Mouse (Mus musculus): Measurements from ENCODE around the gene Cabcoco1. TPM values are rescaled to one million over a fixed set of nuclear protein-coding genes. Genes with fewer than 3 reads are reported as not detected.

Gene Cabcoco1
- polyA plus RNA-seq, 1 experiment from 2014 or later: 17.0 TPM

GRCm38 (mm10) chr10:68445876-68446796 lies 95.6 kb downstream of the Cabcoco1 start:
- no peak for ATAC-seq (replicated peaks; ENCODE audit: insufficient number of reproducible peaks, low FRiP score, low TSS enrichment)
- WGBS (ENCODE audit: insufficient replicate concordance): 33% methylated on average over 15 of the region's 15 CpGs
- H3K9ac ChIP-seq (ENCODE audit: low read depth, low read length): no peak overlapping the region

GRCm38 (mm10) chr10:68445244-68445811 lies 96.4 kb downstream of the Cabcoco1 start:
- H3K4me2 ChIP-seq: no peak overlapping the region
- no peak overlapping the region for H3K4me3 ChIP-seq (ENCODE audit: low read depth, low read length)
- no peak overlapping the region for H3K9ac ChIP-seq (ENCODE audit: low read depth, low read length)
- no peaks in the 10 kb centered on the region for H3K9me3 ChIP-seq (replicated peaks; ENCODE audit: control insufficient read depth, low read length)
- peaks cover 12% of the 10 kb centered on the region for H3K4me1 ChIP-seq (ENCODE audit: control insufficient read depth, insufficient read depth, low read length)
- H3K27ac ChIP-seq (ENCODE audit: low read depth, low read length): peak overlapping the region; percentile 89
- H3K27me3 ChIP-seq (ENCODE audit: control insufficient read depth, insufficient read depth, low read length): no peaks in the 10 kb centered on the region
- H3K36me3 ChIP-seq (ENCODE audit: control insufficient read depth, insufficient read depth, low read length): no peaks in the 10 kb centered on the region
- no peak for ATAC-seq (replicated peaks; ENCODE audit: insufficient number of reproducible peaks, low FRiP score, low TSS enrichment)
- WGBS (ENCODE audit: insufficient replicate concordance): 57% methylated on average over 8 of the region's 8 CpGs

More at GRCm38 (mm10) chr10:68445876-68446796, 95.6 kb downstream of the Cabcoco1 start:
- H3K36me3 ChIP-seq (ENCODE audit: control insufficient read depth, insufficient read depth, low read length): no peaks in the 10 kb centered on the region
- peaks cover 12% of the 10 kb centered on the region for H3K4me1 ChIP-seq (ENCODE audit: control insufficient read depth, insufficient read depth, low read length)
- H3K9me3 ChIP-seq (replicated peaks; ENCODE audit: control insufficient read depth, low read length): no peaks in the 10 kb centered on the region
- no peak overlapping the region for H3K4me2 ChIP-seq
- peak overlapping the region; percentile 89 for H3K27ac ChIP-seq (ENCODE audit: low read depth, low read length)
- H3K27me3 ChIP-seq (ENCODE audit: control insufficient read depth, insufficient read depth, low read length): no peaks in the 10 kb centered on the region
- H3K4me3 ChIP-seq (ENCODE audit: low read depth, low read length): no peak overlapping the region

- H3K9ac ChIP-seq (ENCODE audit: low read depth, low read length): no peak overlapping the region
- no peak overlapping the region for H3K27ac ChIP-seq (ENCODE audit: low read depth, low read length)
Observed at GRCm38 (mm10) chr10:68444361-68445114, 97.2 kb downstream of the Cabcoco1 start.

GRCm38 (mm10) chr10:68443132-68443531 lies 98.6 kb downstream of the Cabcoco1 start:
- H3K4me2 ChIP-seq: peak overlapping the region; percentile 41
- no peak overlapping the region for H3K9ac ChIP-seq (ENCODE audit: low read depth, low read length)
- WGBS (ENCODE audit: insufficient replicate concordance): 16% methylated on average over 7 of the region's 7 CpGs

More at GRCm38 (mm10) chr10:68444361-68445114, 97.2 kb downstream of the Cabcoco1 start:
- 78% methylated on average over 14 of the region's 14 CpGs for WGBS (ENCODE audit: insufficient replicate concordance)
- Histone ChIP-seq H3K4me3 (ENCODE audit: low read depth, low read length) (no peak overlapping the region), H3K4me2 (no peak overlapping the region), H3K9me3 (replicated peaks; ENCODE audit: control insufficient read depth, low read length) (no peaks in the 10 kb centered on the region), H3K36me3 (ENCODE audit: control insufficient read depth, insufficient read depth, low read length) (no peaks in the 10 kb centered on the region), H3K4me1 (ENCODE audit: control insufficient read depth, insufficient read depth, low read length) (peaks cover 12% of the 10 kb centered on the region), H3K27me3 (ENCODE audit: control insufficient read depth, insufficient read depth, low read length) (no peaks in the 10 kb centered on the region)
- ATAC-seq (replicated peaks; ENCODE audit: insufficient number of reproducible peaks, low FRiP score, low TSS enrichment): no peak

GRCm38 (mm10) chr10:68442713-68443112 lies 99.0 kb downstream of the Cabcoco1 start:
- H3K4me1 ChIP-seq (ENCODE audit: control insufficient read depth, insufficient read depth, low read length): peaks cover 12% of the 10 kb centered on the region
- H3K4me2 ChIP-seq: no peak overlapping the region; the same call in 1 of the 2 replicates
- H3K27me3 ChIP-seq (ENCODE audit: control insufficient read depth, insufficient read depth, low read length): no peaks in the 10 kb centered on the region
- no peak for ATAC-seq (replicated peaks; ENCODE audit: insufficient number of reproducible peaks, low FRiP score, low TSS enrichment)
- H3K36me3 ChIP-seq (ENCODE audit: control insufficient read depth, insufficient read depth, low read length): no peaks in the 10 kb centered on the region
- H3K4me3 ChIP-seq (ENCODE audit: low read depth, low read length): no peak overlapping the region
- no peaks in the 10 kb centered on the region for H3K9me3 ChIP-seq (replicated peaks; ENCODE audit: control insufficient read depth, low read length)
- WGBS (ENCODE audit: insufficient replicate concordance): 33% methylated on average over 3 of the region's 3 CpGs
- no peak overlapping the region for H3K27ac ChIP-seq (ENCODE audit: low read depth, low read length)
- H3K9ac ChIP-seq (ENCODE audit: low read depth, low read length): no peak overlapping the region

More at GRCm38 (mm10) chr10:68443132-68443531, 98.6 kb downstream of the Cabcoco1 start:
- Histone ChIP-seq H3K27me3 (ENCODE audit: control insufficient read depth, insufficient read depth, low read length) (no peaks in the 10 kb centered on the region), H3K36me3 (ENCODE audit: control insufficient read depth, insufficient read depth, low read length) (no peaks in the 10 kb centered on the region), H3K27ac (ENCODE audit: low read depth, low read length) (no peak overlapping the region), H3K4me1 (ENCODE audit: control insufficient read depth, insufficient read depth, low read length) (peaks cover 12% of the 10 kb centered on the region), H3K4me3 (ENCODE audit: low read depth, low read length) (no peak overlapping the region), H3K9me3 (replicated peaks; ENCODE audit: control insufficient read depth, low read length) (no peaks in the 10 kb centered on the region)
- no peak for ATAC-seq (replicated peaks; ENCODE audit: insufficient number of reproducible peaks, low FRiP score, low TSS enrichment)

- Histone ChIP-seq H3K27ac (ENCODE audit: low read depth, low read length) (no peak overlapping the region), H3K4me3 (ENCODE audit: low read depth, low read length) (no peak overlapping the region), H3K9me3 (replicated peaks; ENCODE audit: control insufficient read depth, low read length) (no peaks in the 10 kb centered on the region), H3K9ac (ENCODE audit: low read depth, low read length) (no peak overlapping the region), H3K27me3 (ENCODE audit: control insufficient read depth, insufficient read depth, low read length) (no peaks in the 10 kb centered on the region), H3K4me1 (ENCODE audit: control insufficient read depth, insufficient read depth, low read length) (peaks cover 12% of the 10 kb centered on the region), H3K4me2 (no peak overlapping the region), H3K36me3 (ENCODE audit: control insufficient read depth, insufficient read depth, low read length) (no peaks in the 10 kb centered on the region)
- ATAC-seq (replicated peaks; ENCODE audit: insufficient number of reproducible peaks, low FRiP score, low TSS enrichment): no peak
- WGBS (ENCODE audit: insufficient replicate concordance): 69% methylated on average over 10 of the region's 10 CpGs
Observed at GRCm38 (mm10) chr10:68441931-68442662, 99.6 kb downstream of the Cabcoco1 start.

GRCm38 (mm10) chr10:68440515-68440914 lies 101.2 kb downstream of the Cabcoco1 start:
- Histone ChIP-seq H3K27ac (ENCODE audit: low read depth, low read length) (no peak overlapping the region), H3K9me3 (replicated peaks; ENCODE audit: control insufficient read depth, low read length) (no peaks in the 10 kb centered on the region), H3K4me1 (ENCODE audit: control insufficient read depth, insufficient read depth, low read length) (peaks cover 3% of the 10 kb centered on the region), H3K36me3 (ENCODE audit: control insufficient read depth, insufficient read depth, low read length) (no peaks in the 10 kb centered on the region), H3K4me3 (ENCODE audit: low read depth, low read length) (no peak overlapping the region), H3K9ac (ENCODE audit: low read depth, low read length) (no peak overlapping the region), H3K27me3 (ENCODE audit: control insufficient read depth, insufficient read depth, low read length) (no peaks in the 10 kb centered on the region), H3K4me2 (no peak overlapping the region)
- 82% methylated on average over 8 of the region's 8 CpGs for WGBS (ENCODE audit: insufficient replicate concordance)
- ATAC-seq (replicated peaks; ENCODE audit: insufficient number of reproducible peaks, low FRiP score, low TSS enrichment): no peak

- Histone ChIP-seq H3K4me3 (ENCODE audit: low read depth, low read length) (no peak overlapping the region), H3K27me3 (ENCODE audit: control insufficient read depth, insufficient read depth, low read length) (no peaks in the 10 kb centered on the region), H3K4me2 (no peak overlapping the region), H3K36me3 (ENCODE audit: control insufficient read depth, insufficient read depth, low read length) (no peaks in the 10 kb centered on the region), H3K4me1 (ENCODE audit: control insufficient read depth, insufficient read depth, low read length) (no peaks in the 10 kb centered on the region), H3K9me3 (replicated peaks; ENCODE audit: control insufficient read depth, low read length) (no peaks in the 10 kb centered on the region), H3K9ac (ENCODE audit: low read depth, low read length) (no peak overlapping the region), H3K27ac (ENCODE audit: low read depth, low read length) (no peak overlapping the region)
- 78% methylated on average over 7 of the region's 7 CpGs for WGBS (ENCODE audit: insufficient replicate concordance)
- no peak for ATAC-seq (replicated peaks; ENCODE audit: insufficient number of reproducible peaks, low FRiP score, low TSS enrichment)
Observed at GRCm38 (mm10) chr10:68435754-68436153, 105.9 kb downstream of the Cabcoco1 start.
